Mouse (Mus musculus): ENCODE measurements around the gene Sh3bp1. TPM values are rescaled to one million over a fixed set of nuclear protein-coding genes. Genes with fewer than 3 reads are reported as not detected.

Sh3bp1 gene
- polyA plus RNA-seq, 1 experiment from 2014 or later, result 17.3 TPM

DNA sequence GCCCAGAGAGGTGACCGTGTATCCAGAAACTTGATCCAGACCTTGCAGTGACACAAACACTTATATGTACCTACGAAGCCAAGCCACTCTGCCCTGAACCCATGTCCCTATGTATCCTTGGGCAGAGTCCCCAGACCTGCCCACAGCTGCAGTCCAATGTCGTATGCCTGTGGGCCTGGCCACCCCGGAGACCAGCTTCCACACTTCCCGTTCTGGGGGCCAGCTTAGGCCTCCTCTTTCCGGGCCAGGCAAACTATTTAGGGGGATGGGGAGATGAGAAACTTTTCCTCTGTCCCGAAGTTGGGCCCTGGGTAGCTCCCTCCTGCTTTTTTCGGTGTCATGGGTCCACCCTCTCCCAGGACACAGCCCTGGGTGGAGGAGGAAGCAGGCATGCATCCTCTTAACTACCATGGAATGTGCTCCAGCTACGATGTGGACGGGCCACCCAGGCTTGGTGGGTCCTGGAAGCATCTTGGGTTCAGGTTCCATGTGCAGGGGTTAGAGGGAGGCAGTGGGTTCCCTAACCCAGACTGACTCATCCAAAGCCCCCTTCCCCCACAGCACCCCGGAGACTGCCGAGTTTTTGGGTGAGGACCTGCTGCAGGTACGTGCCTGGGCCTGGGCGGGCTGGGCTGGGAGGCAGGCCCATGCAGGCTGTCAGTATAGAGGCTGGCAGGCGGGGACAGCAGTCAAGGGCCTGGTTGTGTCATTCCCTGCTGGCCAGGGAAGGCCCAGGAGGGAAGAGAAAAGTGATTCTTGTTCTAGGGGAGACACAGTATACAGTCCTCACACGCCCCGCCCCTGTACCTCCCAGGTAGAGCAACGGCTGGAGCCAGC is 1.2 kb downstream of the Sh3bp1 start:
- Histone ChIP-seq H3K4me1 (replicated peaks; ENCODE audit: control insufficient read depth, insufficient read depth, low read length) (peaks cover 13% of the 10 kb centered on the region; the same call in 1 of the 2 replicates), H3K27me3 (ENCODE audit: control insufficient read depth, insufficient read depth, low read length) (peaks cover 4% of the 10 kb centered on the region; the same call in 1 of the 2 replicates), H3K4me2 (ENCODE audit: low read depth, low read length, severe bottlenecking) (peak overlapping the region; percentile 99), H3K9me3 (ENCODE audit: control insufficient read depth, low read length) (no peaks in the 10 kb centered on the region), H3K9ac (ENCODE audit: low read length) (peak overlapping the region; percentile 64; the same call in 1 of the 2 replicates), H3K27ac (ENCODE audit: low read depth, low read length) (no peak overlapping the region), H3K4me3 (ENCODE audit: low read depth, low read length) (peak overlapping the region; percentile 54), H3K36me3 (ENCODE audit: control insufficient read depth, insufficient read depth, low read length) (no peaks in the 10 kb centered on the region)
- ATAC-seq (replicated peaks; ENCODE audit: low FRiP score) (no peak), DNase-seq (ENCODE audit: low spot score) (no peak)
- 17% methylated on average over 18 of the region's 18 CpGs for WGBS

DNA sequence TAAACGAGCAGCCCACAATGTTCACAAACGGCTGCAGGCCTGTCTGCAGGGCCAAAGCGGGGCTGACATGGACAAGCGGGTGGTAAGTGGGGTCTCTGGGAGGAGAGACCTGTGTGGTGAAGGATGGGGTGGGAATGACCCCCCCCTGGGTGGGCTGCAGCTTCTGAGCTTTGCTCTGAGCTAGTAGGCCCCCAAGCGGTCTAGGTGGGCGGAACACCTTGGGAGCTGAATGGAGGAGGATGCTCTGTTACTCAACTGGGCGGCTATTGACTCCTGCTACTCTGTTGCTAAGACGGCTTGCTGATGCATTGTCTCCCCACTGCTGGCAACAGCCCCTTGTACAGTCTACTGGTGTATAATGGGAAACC is 1.8 kb downstream of the Sh3bp1 start:
- ATAC-seq (replicated peaks; ENCODE audit: low FRiP score) (no peak), DNase-seq (ENCODE audit: low spot score) (no peak)
- no peak overlapping the region for H3K4me3 ChIP-seq (ENCODE audit: low read depth, low read length)
- peaks cover 13% of the 10 kb centered on the region; the same call in 1 of the 2 replicates for H3K4me1 ChIP-seq (replicated peaks; ENCODE audit: control insufficient read depth, insufficient read depth, low read length)
- H3K27me3 ChIP-seq (ENCODE audit: control insufficient read depth, insufficient read depth, low read length), result peaks cover 4% of the 10 kb centered on the region; the same call in 1 of the 2 replicates
- no peak overlapping the region for H3K4me2 ChIP-seq (ENCODE audit: low read depth, low read length, severe bottlenecking)
- 31% methylated on average over 8 of the region's 8 CpGs for WGBS
- no peaks in the 10 kb centered on the region for H3K36me3 ChIP-seq (ENCODE audit: control insufficient read depth, insufficient read depth, low read length)
- H3K27ac ChIP-seq (ENCODE audit: low read depth, low read length), result no peak overlapping the region
- no peak overlapping the region for H3K9ac ChIP-seq (ENCODE audit: low read length)
- no peaks in the 10 kb centered on the region for H3K9me3 ChIP-seq (ENCODE audit: control insufficient read depth, low read length)

DNA sequence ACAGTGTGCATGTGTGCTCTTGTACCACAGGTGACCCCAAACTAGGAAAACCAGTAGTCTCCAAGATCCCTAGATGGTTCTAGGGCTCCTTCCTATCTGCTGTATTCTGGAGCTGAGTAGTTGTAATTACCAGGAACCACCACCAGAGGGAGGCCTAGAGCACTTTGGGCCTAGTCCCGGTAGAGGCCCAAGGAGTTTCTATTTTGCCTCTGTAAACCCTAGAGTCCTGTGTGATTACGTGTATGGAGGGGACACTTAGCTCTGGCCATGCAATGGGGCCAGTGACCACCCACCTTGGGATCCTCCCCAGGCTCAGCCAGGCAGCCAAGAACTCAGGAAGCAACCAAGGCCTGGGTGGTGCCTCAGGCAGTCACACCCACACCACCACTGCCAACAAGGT is 3.7 kb downstream of the Sh3bp1 start:
- Histone ChIP-seq H3K27me3 (ENCODE audit: control insufficient read depth, insufficient read depth, low read length) (peaks cover 4% of the 10 kb centered on the region; the same call in 1 of the 2 replicates), H3K9me3 (ENCODE audit: control insufficient read depth, low read length) (no peaks in the 10 kb centered on the region), H3K27ac (ENCODE audit: low read depth, low read length) (no peak overlapping the region), H3K4me3 (ENCODE audit: low read depth, low read length) (no peak overlapping the region), H3K36me3 (ENCODE audit: control insufficient read depth, insufficient read depth, low read length) (no peaks in the 10 kb centered on the region), H3K4me1 (replicated peaks; ENCODE audit: control insufficient read depth, insufficient read depth, low read length) (peaks cover 13% of the 10 kb centered on the region; the same call in 1 of the 2 replicates), H3K9ac (ENCODE audit: low read length) (no peak overlapping the region), H3K4me2 (ENCODE audit: low read depth, low read length, severe bottlenecking) (no peak overlapping the region)
- ATAC-seq (replicated peaks; ENCODE audit: low FRiP score), result peak; percentile 25; the same call in 1 of the 2 replicates
- peak; percentile 89 for DNase-seq (ENCODE audit: low spot score)
- 10% methylated on average over 2 of the region's 2 CpGs for WGBS

DNA sequence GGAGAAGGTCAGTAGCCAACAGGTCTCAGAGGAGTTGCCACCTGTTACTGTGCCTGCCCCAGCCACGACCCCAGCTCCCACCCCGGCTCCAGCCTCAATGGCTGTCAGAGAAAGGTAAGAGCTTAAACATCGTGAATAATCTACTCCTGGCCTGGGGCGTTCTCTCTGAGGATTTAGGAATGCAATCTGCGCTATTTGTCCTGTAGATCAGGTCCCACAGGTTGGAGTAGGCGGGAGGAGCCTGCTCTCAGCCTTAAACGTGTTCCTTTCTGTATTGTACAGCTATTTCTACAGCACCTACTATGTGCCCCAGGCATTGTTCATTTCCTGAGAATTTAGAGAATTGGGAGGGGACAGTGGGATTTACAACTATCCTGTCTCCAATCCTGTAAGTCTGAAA is 8.8 kb downstream of the Sh3bp1 start:
- DNase-seq (ENCODE audit: low spot score) (no peak), ATAC-seq (replicated peaks; ENCODE audit: low FRiP score) (no peak)
- Histone ChIP-seq H3K27ac (ENCODE audit: low read depth, low read length) (no peak overlapping the region), H3K4me2 (ENCODE audit: low read depth, low read length, severe bottlenecking) (no peak overlapping the region), H3K9ac (ENCODE audit: low read length) (no peak overlapping the region), H3K27me3 (ENCODE audit: control insufficient read depth, insufficient read depth, low read length) (no peaks in the 10 kb centered on the region), H3K4me3 (ENCODE audit: low read depth, low read length) (no peak overlapping the region), H3K9me3 (ENCODE audit: control insufficient read depth, low read length) (no peaks in the 10 kb centered on the region), H3K4me1 (replicated peaks; ENCODE audit: control insufficient read depth, insufficient read depth, low read length) (peaks cover 3% of the 10 kb centered on the region; the same call in 1 of the 2 replicates), H3K36me3 (ENCODE audit: control insufficient read depth, insufficient read depth, low read length) (no peaks in the 10 kb centered on the region)
- 85% methylated on average over 7 of the region's 7 CpGs for WGBS

DNA sequence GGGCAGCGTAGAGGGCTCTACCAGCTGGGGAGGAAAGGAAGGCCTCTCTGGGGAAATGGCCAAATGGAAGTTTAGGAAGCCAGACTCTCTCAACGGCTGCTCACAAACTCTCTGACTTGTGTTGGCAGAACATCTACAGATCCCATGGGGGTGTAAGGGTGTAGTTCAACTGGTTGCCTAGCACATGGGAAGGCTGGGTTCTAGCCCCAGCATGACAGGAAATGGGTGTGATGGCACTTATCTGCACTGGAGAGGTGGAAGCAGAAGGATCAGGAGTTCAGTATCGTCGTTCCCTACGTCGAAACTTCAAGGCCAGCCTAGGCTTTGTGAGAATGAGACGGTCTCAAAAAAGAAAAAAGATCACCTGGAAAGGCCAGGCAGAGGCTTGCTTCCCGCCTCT is 9.4 kb downstream of the Sh3bp1 start:
- H3K9ac ChIP-seq (ENCODE audit: low read length), result no peak overlapping the region
- H3K4me2 ChIP-seq (ENCODE audit: low read depth, low read length, severe bottlenecking), result no peak overlapping the region
- no peaks in the 10 kb centered on the region for H3K9me3 ChIP-seq (ENCODE audit: control insufficient read depth, low read length)
- H3K36me3 ChIP-seq (ENCODE audit: control insufficient read depth, insufficient read depth, low read length), result no peaks in the 10 kb centered on the region
- H3K27ac ChIP-seq (ENCODE audit: low read depth, low read length), result no peak overlapping the region
- no peak for DNase-seq (ENCODE audit: low spot score)
- no peak for ATAC-seq (replicated peaks; ENCODE audit: low FRiP score)
- WGBS, result 94% methylated on average over 8 of the region's 8 CpGs
- H3K4me1 ChIP-seq (replicated peaks; ENCODE audit: control insufficient read depth, insufficient read depth, low read length), result peaks cover 3% of the 10 kb centered on the region; the same call in 1 of the 2 replicates
- no peak overlapping the region for H3K4me3 ChIP-seq (ENCODE audit: low read depth, low read length)
- H3K27me3 ChIP-seq (ENCODE audit: control insufficient read depth, insufficient read depth, low read length), result no peaks in the 10 kb centered on the region

DNA sequence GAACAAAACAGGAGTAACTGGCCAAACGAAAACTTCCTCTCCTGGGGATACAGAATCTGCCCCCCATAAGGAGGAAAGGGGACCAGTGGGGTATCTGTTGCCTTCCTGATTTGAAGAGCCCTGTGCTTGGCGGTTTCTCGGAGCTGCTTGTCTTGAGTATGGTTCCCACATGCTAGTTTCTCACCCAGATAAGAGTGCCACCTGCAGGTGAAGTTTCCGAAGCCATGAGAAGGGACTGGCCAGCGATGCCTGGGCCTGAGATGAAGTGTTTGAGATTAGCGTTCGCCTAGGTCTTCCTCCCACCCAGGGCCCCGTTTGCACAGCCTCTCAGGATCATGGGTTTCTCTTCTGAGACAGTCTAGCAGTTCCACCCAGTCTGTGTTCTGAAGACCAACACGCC is 12.5 kb downstream of the Sh3bp1 start:
- 26% methylated on average over 9 of the region's 9 CpGs for WGBS
- Histone ChIP-seq H3K4me2 (ENCODE audit: low read depth, low read length, severe bottlenecking) (no peak overlapping the region), H3K27ac (ENCODE audit: low read depth, low read length) (no peak overlapping the region), H3K9me3 (ENCODE audit: control insufficient read depth, low read length) (no peaks in the 10 kb centered on the region), H3K9ac (ENCODE audit: low read length) (no peak overlapping the region), H3K27me3 (ENCODE audit: control insufficient read depth, insufficient read depth, low read length) (no peaks in the 10 kb centered on the region), H3K36me3 (ENCODE audit: control insufficient read depth, insufficient read depth, low read length) (no peaks in the 10 kb centered on the region), H3K4me3 (ENCODE audit: low read depth, low read length) (no peak overlapping the region), H3K4me1 (replicated peaks; ENCODE audit: control insufficient read depth, insufficient read depth, low read length) (peaks cover 14% of the 10 kb centered on the region)
- DNase-seq (ENCODE audit: low spot score) (no peak), ATAC-seq (replicated peaks; ENCODE audit: low FRiP score) (no peak)

DNA sequence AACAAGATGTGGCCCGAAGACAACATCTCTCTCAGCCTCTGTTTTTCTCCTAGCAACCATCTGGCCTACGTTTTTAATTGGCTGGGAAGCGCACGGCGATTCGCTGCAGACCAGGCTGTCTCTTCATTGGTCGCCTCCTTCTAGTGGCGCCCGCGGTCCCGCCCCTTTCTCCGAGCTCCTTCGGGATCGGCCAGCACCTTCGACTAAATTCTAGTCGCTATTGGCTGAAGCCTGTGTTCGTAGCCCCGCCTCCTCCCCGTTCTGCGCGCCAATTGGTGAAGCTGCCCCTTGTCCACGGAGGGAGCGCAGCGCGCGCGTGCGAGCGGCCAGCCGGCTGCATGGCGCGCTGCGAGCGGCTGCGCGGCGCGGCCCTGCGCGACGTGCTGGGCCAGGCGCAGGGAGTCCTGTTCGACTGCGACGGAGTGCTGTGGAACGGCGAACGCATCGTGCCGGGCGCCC is 14.1 kb downstream of the Sh3bp1 start, which contains the start of gene Pdxp:
Gene Pdxp (plus strand): TSS at position 288 of the 459 bp plus-strand sequence.
- Histone ChIP-seq H3K27ac (ENCODE audit: low read depth, low read length) (peak within 1 kb of the TSS; percentile 89), H3K4me3 (ENCODE audit: low read depth, low read length) (peak within 1 kb of the TSS; percentile 71), H3K4me1 (replicated peaks; ENCODE audit: control insufficient read depth, insufficient read depth, low read length) (peaks cover 14% of the 10 kb centered on the region), H3K9me3 (ENCODE audit: control insufficient read depth, low read length) (no peaks in the 10 kb centered on the region), H3K36me3 (ENCODE audit: control insufficient read depth, insufficient read depth, low read length) (no peaks in the 10 kb centered on the region; the same call in 1 of the 2 replicates), H3K27me3 (ENCODE audit: control insufficient read depth, insufficient read depth, low read length) (no peaks in the 10 kb centered on the region), H3K9ac (ENCODE audit: low read length) (peak within 1 kb of the TSS; percentile 85), H3K4me2 (ENCODE audit: low read depth, low read length, severe bottlenecking) (peak within 1 kb of the TSS; percentile 94)
- peak; percentile 94 for ATAC-seq (replicated peaks; ENCODE audit: low FRiP score)
- WGBS, result under 1% methylated on average over 51 of the region's 51 CpGs
- DNase-seq (ENCODE audit: low spot score), result peak; percentile 99

DNA sequence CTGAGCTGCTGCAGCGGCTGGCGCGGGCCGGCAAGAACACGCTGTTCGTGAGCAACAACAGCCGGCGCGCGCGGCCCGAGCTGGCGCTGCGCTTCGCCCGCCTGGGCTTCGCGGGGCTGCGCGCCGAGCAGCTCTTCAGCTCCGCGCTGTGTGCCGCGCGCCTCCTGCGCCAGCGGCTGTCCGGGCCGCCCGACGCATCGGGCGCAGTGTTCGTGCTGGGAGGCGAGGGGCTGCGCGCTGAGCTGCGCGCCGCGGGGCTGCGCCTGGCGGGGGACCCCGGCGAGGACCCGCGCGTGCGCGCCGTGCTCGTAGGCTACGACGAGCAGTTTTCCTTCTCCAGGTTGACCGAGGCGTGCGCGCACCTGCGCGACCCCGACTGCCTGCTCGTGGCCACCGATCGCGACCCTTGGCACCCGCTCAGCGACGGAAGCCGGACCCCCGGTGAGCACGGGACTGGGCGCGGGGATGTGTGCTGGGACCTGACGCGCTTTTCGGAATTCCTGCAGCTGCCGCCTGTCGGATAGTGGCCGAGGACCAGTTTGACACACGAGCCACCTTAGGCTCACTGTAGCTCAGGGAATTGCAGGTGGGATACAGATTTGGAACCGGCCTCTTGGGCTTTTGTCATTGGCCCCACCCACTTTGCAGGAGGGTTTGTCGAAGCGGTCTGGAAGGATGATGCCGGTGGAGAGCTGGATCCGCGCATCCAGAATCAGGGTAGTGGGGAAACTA is 14.7 kb downstream of the Sh3bp1 start:
- no peak for DNase-seq (ENCODE audit: low spot score)
- Histone ChIP-seq H3K4me1 (replicated peaks; ENCODE audit: control insufficient read depth, insufficient read depth, low read length) (peaks cover 14% of the 10 kb centered on the region), H3K27me3 (ENCODE audit: control insufficient read depth, insufficient read depth, low read length) (no peaks in the 10 kb centered on the region), H3K27ac (ENCODE audit: low read depth, low read length) (peak overlapping the region; percentile 89), H3K9ac (ENCODE audit: low read length) (peak overlapping the region; percentile 85), H3K4me2 (ENCODE audit: low read depth, low read length, severe bottlenecking) (peak overlapping the region; percentile 94), H3K36me3 (ENCODE audit: control insufficient read depth, insufficient read depth, low read length) (no peaks in the 10 kb centered on the region; the same call in 1 of the 2 replicates), H3K4me3 (ENCODE audit: low read depth, low read length) (peak overlapping the region; percentile 71), H3K9me3 (ENCODE audit: control insufficient read depth, low read length) (no peaks in the 10 kb centered on the region)
- ATAC-seq (replicated peaks; ENCODE audit: low FRiP score), result peak; percentile 62
- under 1% methylated on average over 82 of the region's 87 CpGs for WGBS
